Mouse (Mus musculus): ENCODE results near the gene Trpc4ap.

DNA sequence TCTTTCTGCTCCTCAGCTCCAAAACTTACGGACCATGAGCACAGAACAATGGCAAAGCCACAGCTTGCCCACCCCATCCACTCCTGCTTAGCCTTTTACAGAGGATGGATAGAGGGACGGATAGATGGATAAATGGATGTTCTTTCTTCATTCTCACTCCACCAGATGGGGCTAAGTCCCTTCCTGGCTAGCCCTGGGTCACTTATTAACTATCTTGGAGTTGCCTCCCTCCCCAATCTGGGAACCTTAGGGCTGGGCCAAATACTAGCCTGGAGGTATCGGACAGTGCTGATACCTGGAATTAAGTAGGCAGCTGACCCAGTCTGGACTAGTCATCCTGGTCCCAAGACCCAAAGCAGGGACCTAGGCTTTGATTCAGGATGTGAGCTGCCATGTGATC lies 88.5 kb downstream of the Trpc4ap start:
- TF ChIP-seq CTCF (IDR thresholded peaks at IDR 0.05; ENCODE audit: low read depth) = peak; percentile 74
- no peak for TF ChIP-seq EP300 (IDR thresholded peaks at IDR 0.05; ENCODE audit: low read depth)

Measured in liver, embryonic 14.5 days (tissue).